Mouse (Mus musculus): Measurements from ENCODE around the gene Slc25a17.

The Slc25a17 gene

GRCm38 (mm10) chr15:81302151-81302808 is 58.3 kb downstream of the Slc25a17 start:
- no peak for DNase-seq (ENCODE audit: low read depth, low spot score)

GRCm38 (mm10) chr15:81301193-81302070 is 59.2 kb downstream of the Slc25a17 start:
- DNase-seq (ENCODE audit: low read depth, low spot score) = no peak

DNA sequence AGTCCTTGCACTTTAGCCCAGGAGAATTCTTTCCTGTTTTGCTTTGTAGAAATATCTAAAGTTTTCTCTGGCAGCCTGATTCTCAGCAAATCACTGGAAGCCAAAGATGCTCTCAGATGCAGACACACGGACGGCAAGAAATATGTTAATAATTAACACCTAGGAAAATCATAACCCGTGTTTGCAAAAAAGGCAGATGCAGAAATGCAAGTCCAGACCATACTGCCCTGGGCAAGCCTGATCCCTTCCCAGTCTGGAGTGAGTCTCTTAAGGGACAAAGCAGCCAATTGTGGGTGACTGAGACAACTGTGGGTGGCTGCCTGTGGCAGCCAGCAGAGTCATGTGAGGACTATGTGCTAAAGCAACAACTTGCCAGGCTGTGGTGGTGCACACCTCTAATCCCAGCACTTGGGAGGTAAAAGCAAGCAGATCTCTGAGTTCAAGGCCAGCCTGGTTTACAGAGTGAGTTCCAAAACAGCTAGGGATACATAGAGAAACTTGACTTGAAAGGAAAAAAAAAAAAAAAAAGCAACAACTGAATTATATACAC is 60.0 kb downstream of the Slc25a17 start:
- no peak for DNase-seq (ENCODE audit: low read depth, low spot score)

DNA sequence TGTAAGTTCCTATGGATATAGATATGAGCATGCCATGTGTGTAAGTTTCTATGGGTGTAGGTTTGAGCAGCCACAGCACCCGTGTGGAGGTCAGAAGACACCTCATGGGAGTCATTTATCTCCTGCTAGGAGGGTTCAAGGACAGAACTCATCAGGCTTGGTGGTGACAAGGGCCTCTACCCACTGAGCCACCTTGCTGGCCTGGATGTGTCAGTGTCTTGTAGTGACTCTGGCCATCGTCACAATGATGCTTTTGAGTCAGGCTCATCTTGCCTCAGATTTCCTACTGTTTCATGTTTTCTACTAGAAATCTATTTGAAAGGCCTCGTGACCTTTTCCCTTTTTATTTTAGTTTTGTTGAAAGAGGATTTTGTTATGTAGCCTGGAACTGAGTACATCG is 61.1 kb downstream of the Slc25a17 start:
- no peak for DNase-seq (ENCODE audit: low read depth, low spot score)

- DNase-seq (ENCODE audit: low read depth, low spot score) = no peak
Measured at GRCm38 (mm10) chr15:81298213-81298612, 62.4 kb downstream of the Slc25a17 start.

DNA sequence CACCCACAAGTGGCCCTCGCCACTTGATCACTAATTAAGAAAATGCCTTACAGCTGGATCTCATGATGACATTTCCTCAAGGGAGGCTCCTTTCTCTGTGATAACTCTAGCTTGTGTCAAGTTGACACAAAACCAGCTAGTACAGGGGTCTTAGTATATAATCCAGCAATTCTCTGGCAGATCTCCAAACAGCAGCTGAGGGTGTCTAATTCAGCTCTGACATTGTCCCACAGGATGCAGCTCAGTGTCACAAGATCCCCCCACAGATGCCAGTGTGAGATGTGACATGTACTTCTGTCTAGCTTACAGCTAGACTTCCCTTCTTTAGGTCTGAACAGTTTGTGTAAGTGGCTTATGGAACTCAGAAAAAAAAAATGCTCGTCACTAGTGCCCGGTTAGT is 63.1 kb downstream of the Slc25a17 start:
- DNase-seq (ENCODE audit: low read depth, low spot score) = no peak

DNA sequence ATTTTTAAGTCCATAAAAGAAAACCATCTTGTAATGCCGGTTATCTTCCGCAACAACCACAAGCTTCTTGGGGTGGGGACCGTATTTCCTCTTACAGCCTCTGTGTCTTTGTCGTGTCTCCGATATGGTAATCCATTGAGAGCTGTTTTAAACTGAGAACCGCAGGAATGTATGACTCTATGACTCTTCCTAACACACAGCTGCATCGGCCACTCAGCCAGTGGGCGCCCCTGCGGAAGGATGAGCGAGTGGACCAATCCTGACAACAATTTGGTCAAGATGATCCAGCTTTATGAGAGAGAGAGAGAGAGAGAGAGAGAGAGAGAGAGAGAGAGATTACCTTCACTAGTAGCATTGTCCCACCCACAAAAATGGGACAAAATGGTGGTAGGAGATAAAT is 65.7 kb downstream of the Slc25a17 start:
- DNase-seq (ENCODE audit: low read depth, low spot score) = no peak

- DNase-seq (ENCODE audit: low read depth, low spot score) = no peak
Measured at GRCm38 (mm10) chr15:81294386-81294785, 66.2 kb downstream of the Slc25a17 start.

DNA sequence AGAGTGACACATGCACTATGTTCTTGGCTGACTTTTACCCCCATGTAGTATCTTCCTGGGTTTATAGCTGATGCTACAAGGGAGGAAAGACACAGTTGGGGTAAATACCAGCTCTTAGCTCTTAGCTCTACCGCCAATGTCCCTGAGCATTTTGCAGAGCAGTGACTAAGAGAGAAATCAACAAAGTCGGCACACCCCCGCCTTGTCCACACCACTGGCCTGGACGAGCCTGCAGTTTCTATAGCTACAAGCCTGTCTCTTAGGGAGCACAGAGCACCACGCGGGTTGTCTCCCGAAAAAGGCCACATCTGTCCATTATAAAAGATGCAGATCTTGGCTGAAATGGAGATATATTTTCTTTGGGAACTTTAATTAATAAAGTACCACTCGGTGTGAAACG is 69.9 kb downstream of the Slc25a17 start:
- no peak for DNase-seq (ENCODE audit: low read depth, low spot score)

GRCm38 (mm10) chr15:81290230-81290629 is 70.4 kb downstream of the Slc25a17 start:
- no peak for DNase-seq (ENCODE audit: low read depth, low spot score)

DNA sequence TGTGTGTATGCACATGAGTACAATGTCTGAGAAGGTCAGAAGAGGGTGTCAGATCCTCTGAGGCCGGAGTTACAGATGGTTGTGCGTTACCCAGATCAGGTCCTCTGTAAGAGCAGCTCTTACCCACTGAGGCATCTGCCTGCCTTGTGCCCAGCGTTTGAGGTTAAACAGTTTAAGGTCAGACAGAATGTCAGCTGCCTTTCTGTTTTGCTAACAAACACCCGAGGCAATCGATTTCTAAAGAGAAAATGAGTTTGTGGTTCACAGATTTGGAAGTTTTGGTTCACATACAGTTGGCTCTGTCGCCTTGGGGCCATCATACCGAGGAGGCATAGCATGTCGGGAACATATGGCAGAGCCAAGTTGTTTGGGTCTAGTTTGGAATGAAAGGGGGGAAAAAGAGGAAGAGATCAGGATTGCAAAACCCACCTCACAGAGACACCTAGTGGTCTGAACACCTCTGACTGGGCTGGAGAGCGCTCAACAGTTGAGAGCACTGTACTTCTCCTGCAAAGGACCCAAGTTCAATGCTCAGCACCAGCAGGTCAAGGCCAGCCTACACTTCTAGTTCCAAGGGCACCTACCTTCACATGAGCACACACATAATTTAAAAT is 76.4 kb downstream of the Slc25a17 start:
- no peak for DNase-seq (ENCODE audit: low read depth, low spot score)

GRCm38 (mm10) chr15:81278699-81279098 is 81.9 kb downstream of the Slc25a17 start:
- no peak for DNase-seq (ENCODE audit: low read depth, low spot score)

- no peak for DNase-seq (ENCODE audit: low read depth, low spot score)
Measured at GRCm38 (mm10) chr15:81277928-81278327, 82.7 kb downstream of the Slc25a17 start.

DNA sequence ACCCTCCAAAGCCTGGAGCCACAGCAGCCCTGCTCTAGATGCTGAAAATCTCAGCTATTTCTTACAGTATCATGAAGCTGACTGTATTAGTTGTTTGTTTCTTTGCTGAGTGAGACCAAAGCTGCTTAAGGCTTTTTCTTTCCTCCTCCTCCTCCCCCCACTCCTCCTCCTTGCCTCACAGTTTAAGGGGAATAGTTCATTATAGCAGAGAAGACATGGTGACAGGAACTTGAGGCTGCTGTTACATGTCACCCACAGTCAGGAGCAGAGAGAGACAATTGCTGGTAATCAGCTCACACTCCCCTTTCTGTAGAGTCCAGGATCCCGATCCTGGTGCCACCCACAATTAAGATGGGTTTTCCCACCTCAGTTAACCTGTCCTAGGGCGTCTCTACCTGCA is 87.3 kb downstream of the Slc25a17 start:
- DNase-seq (ENCODE audit: low read depth, low spot score) = no peak

DNA sequence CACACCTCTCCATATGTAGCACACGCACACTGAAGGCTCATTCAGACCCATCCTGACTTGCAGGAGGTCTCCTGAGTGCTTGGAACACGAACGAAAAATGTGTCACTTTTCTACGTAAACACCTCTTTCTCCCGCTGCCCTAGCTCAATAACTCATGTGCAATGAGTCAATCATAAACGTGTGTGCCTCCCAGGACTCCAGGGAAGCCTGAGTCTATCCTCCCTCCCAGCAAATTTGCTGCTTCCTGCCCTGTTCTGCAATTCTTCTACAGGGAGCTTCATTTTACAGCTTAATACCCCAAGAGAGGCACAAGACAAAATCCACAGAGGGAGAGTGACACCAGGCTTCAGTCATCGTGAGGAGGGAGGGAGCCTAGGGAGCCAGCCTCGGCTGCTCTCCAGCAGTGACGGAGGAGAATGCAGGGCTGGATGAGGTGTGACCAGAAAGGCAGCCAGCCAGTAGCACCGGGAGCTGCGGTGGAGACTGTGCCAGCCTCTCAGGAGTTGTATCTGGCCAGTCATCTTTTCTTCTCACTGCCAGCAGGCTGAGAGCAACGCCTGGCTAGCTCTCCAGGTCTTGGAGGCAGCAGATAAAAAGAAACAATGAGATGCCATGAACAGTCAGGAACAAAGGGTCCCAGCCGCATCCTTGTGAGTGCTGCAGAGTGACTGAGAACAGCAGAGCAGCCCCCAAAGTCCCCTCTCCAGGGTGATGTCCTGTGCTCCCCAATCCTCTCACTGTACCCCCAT is 88.1 kb downstream of the Slc25a17 start:
- no peak for DNase-seq (ENCODE audit: low read depth, low spot score)
